Mouse (Mus musculus) hindbrain, embryonic 16.5 days (tissue): ENCODE data around the gene Sec13. TPM values are rescaled to one million over a fixed set of nuclear protein-coding genes. Genes with fewer than 3 reads are reported as not detected.
"Not testable (repeated sequence)": the region's sequence is repeated elsewhere in the genome, so short reads cannot be mapped to it uniquely, and the experiment has no call there.

ENCODE experiments used
- ATAC-seq: fragments of 200-750 bp; cut with Nextera tagmentation; 2 replicates; pipeline ENCODE4 v1.8.0; 2017; ENCODE audit warnings: moderate TSS enrichment, moderate library complexity
- H3K27ac ChIP-seq: fragments of 300-500 bp; sonication (generic); 2 replicates; pipeline ENCODE4 v1.5.1; 2014; ENCODE audit warnings: low read depth, mild to moderate bottlenecking, control low read depth, low read length, moderate library complexity
- H3K27me3 ChIP-seq: fragments of 300-500 bp; sonication (generic); replicated peaks from 2 replicates; pipeline ENCODE4 v1.6.1; 2014; ENCODE audit warnings: low read length; ENCODE audit not compliant: control insufficient read depth, insufficient read depth
- H3K36me3 ChIP-seq: fragments of 300-500 bp; sonication (generic); 2 replicates; pipeline ENCODE4 v1.6.1; 2014; ENCODE audit warnings: mild to moderate bottlenecking, low read length, moderate library complexity, mixed read lengths; ENCODE audit not compliant: control insufficient read depth, insufficient read depth
- H3K4me1 ChIP-seq: fragments of 300-500 bp; sonication (generic); 2 replicates; pipeline ENCODE4 v1.6.1; 2014; ENCODE audit warnings: low read depth, low read length; ENCODE audit not compliant: control insufficient read depth, insufficient read depth
- H3K4me2 ChIP-seq: fragments of 300-500 bp; sonication (generic); 2 replicates; pipeline ENCODE4 v1.6.1; 2014; ENCODE audit warnings: mild to moderate bottlenecking, low read length, control low read depth, moderate library complexity
- H3K4me3 ChIP-seq: fragments of 300-500 bp; sonication (generic); 2 replicates; pipeline ENCODE4 v1.5.1; 2014; ENCODE audit warnings: mild to moderate bottlenecking, low read length, control low read depth, moderate library complexity
- H3K9ac ChIP-seq: fragments of 300-500 bp; sonication (generic); 2 replicates; pipeline ENCODE4 v1.6.1; 2014; ENCODE audit warnings: low read depth, mild to moderate bottlenecking, control low read depth, low read length, moderate library complexity
- H3K9me3 ChIP-seq: fragments of 300-500 bp; sonication (generic); 2 replicates; pipeline ENCODE4 v1.6.1; 2014; ENCODE audit warnings: mild to moderate bottlenecking, low read length, moderate library complexity; ENCODE audit not compliant: control insufficient read depth
- WGBS: fragments of 180-500 bp; shearing (Covaris S2); extraction: QIAGEN DNeasy Blood & Tissue Kit; methylation state at CpG from one replicate; pipeline ENCODE4 v1.1.7; 2014; 5-methylcytosine and 5-hydroxymethylcytosine counted together
- polyA plus RNA-seq: library from polyadenylated mRNA; unstranded; fragments of >200 nt; fragmentation: Nextera tagmentation; extraction: Ambion mirVana; gene quantifications from 2 replicates; pipeline ENCODE4 v1.2.1, GENCODE M21; 2015

The Sec13 gene
- polyA plus RNA-seq, 1 experiment from 2014 or later, result 197 TPM

GRCm38 (mm10) chr6:113717541-113717940, 23.0 kb downstream of the Sec13 start:
- Histone ChIP-seq H3K9me3 (no peaks in the 10 kb centered on the region), H3K9ac (no peak overlapping the region), H3K27ac (no peak overlapping the region), H3K27me3 (no peaks in the 10 kb centered on the region), H3K4me1 (no peaks in the 10 kb centered on the region), H3K4me3 (no peak overlapping the region), H3K36me3 (peaks cover 30% of the 10 kb centered on the region), H3K4me2 (no peak overlapping the region)
- 94% methylated on average over 3 of the region's 3 CpGs for WGBS
- no peak for ATAC-seq

- no peaks in the 10 kb centered on the region for H3K27me3 ChIP-seq
- no peak overlapping the region for H3K4me2 ChIP-seq
- no peaks in the 10 kb centered on the region for H3K9me3 ChIP-seq
- H3K9ac ChIP-seq, result no peak overlapping the region
- ATAC-seq, result no peak
- no peaks in the 10 kb centered on the region for H3K4me1 ChIP-seq
- peaks cover 47% of the 10 kb centered on the region for H3K36me3 ChIP-seq
- no peak overlapping the region for H3K27ac ChIP-seq
- H3K4me3 ChIP-seq, result no peak overlapping the region
- WGBS, result 82% methylated on average over 1 of the region's 1 CpGs
Measured at GRCm38 (mm10) chr6:113714797-113715196, 25.7 kb downstream of the Sec13 start.

DNA sequence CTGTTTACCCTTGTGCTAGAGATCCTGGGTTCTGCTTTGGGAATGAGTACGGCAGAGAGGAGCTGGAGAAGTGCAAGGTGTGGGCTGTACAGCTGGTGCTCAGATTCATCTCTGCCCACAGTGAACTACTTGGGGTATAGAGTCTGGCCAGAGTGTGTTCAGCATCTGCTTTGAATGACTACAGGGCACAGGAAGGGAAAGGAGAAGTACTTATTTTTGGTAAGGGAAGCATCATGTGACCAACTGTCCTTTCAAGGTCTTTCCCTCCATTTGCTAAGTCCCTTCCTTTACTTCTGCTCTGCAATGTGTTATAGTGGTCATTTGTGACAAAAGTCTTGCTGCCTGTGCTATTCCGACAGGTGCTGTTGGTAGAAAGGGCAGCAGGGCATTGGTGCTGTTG, 26.3 kb downstream of the Sec13 start:
- WGBS, result 89% methylated on average over 2 of the region's 2 CpGs
- ATAC-seq, result no peak
- Histone ChIP-seq H3K27ac (no peak overlapping the region), H3K4me3 (no peak overlapping the region), H3K9ac (no peak overlapping the region), H3K9me3 (no peaks in the 10 kb centered on the region), H3K36me3 (peaks cover 52% of the 10 kb centered on the region), H3K27me3 (no peaks in the 10 kb centered on the region), H3K4me1 (no peaks in the 10 kb centered on the region), H3K4me2 (no peak overlapping the region)

DNA sequence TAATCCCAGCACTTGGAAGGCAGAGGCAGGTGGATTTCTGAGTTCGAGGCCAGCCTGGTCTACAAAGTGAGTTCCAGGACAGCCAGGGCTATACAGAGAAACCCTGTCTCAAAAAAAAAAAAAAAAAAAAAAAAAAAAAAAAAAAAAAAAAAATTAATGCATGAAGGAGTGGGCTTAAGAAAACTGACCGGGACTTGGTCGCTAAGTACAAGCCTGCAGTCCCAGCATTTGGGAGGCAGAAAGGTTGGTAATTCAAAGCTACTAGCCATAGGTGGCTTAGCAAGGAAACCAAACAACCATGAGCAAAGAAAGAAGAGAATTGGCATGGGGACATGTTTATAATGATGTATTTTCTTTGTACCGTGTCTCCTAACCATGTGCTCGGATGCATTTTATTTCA, 27.2 kb downstream of the Sec13 start:
- not testable (repeated sequence) for H3K4me3 ChIP-seq, H3K9ac ChIP-seq, H3K27ac ChIP-seq, H3K27me3 ChIP-seq, H3K9me3 ChIP-seq, H3K4me2 ChIP-seq, ATAC-seq, H3K4me1 ChIP-seq
- whole genome bisulfite sequencing, result 97% methylated on average over 5 of the region's 5 CpGs
- H3K36me3 ChIP-seq, result peaks cover 55% of the 10 kb centered on the region

DNA sequence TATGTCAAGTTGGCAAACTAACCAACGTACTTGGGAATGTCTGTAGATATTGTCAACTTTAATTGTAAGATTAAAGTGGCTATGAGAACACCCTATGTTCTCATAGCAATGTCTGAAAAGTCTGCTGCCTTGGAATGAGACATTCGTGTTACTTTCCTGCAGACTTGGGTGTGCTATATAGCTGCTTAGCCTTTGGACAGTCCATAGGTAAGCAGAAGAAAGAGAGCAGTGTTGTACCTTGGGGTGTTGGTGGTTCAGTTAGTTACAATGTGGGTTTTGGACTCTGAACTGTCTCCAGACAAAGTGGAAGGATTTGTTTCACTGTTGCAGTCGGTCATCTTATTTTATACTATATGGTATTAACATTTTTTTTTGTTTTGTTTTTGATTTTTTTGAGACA, 27.8 kb downstream of the Sec13 start:
- no peak overlapping the region for H3K4me3 ChIP-seq
- ATAC-seq, result no peak
- H3K4me1 ChIP-seq, result no peaks in the 10 kb centered on the region
- H3K36me3 ChIP-seq, result peaks cover 58% of the 10 kb centered on the region
- H3K4me2 ChIP-seq, result no peak overlapping the region
- H3K9me3 ChIP-seq, result no peaks in the 10 kb centered on the region
- H3K27me3 ChIP-seq, result no peaks in the 10 kb centered on the region
- no peak overlapping the region for H3K27ac ChIP-seq
- H3K9ac ChIP-seq, result no peak overlapping the region
- 93% methylated on average over 3 of the region's 3 CpGs for WGBS

DNA sequence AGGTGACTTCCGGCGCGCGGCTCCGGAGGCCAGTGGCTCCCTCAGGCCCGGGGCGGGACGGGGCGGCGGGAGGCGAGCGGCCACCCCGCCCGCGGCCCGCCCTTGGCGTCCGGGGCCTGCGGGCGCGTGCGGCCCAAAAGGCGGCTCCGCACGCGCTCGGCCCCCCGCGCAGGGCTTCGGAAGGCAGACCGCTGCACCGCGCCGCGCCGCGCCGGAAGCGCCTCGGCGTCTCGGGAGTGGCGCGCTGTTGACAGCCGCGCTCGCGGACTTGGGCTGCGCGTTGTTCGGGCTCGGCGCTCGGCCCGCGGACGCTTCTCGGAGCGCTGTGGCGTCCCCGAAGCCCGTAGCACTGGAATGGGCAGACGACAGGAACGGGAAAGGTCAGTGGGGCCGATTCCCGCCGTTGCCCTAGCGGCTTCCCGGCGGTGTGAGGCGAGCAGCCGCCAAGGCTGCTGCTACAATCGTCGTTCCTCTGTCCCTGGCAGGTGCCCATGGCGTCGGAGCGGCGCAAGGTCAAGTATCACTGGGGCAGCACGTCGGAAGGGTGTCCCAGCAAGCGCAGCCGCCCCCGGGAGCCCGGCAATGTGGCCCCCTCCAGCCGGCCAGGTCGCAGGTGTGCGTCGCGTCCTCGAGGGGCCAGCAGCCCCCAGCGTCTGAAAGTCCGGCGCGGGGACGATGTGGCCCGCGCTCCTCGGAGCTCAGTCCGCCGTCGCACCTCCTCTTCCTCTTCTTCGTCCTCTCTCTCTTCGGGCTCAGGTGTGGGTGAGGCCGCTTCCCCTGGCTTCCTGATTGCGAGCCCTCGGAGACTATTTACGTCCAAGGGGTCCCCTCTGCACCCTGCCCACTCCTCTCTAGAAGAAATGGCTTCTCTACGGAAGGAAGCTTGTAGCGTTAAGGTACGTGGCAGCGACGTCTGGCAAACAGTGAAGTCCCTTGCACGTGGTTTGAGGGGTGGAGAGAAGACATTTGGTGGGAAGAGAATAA, 43.0 kb downstream of the Sec13 start:
- Histone ChIP-seq H3K27me3 (no peaks in the 10 kb centered on the region), H3K9ac (peak overlapping the region; percentile 85), H3K9me3 (no peaks in the 10 kb centered on the region), H3K27ac (peak overlapping the region; percentile 90), H3K4me1 (peaks cover 12% of the 10 kb centered on the region), H3K36me3 (peaks cover 8% of the 10 kb centered on the region), H3K4me3 (peak overlapping the region; percentile 89), H3K4me2 (peak overlapping the region; percentile 83)
- under 1% methylated on average over 84 of the region's 113 CpGs for WGBS
- ATAC-seq, result peak; percentile 73

DNA sequence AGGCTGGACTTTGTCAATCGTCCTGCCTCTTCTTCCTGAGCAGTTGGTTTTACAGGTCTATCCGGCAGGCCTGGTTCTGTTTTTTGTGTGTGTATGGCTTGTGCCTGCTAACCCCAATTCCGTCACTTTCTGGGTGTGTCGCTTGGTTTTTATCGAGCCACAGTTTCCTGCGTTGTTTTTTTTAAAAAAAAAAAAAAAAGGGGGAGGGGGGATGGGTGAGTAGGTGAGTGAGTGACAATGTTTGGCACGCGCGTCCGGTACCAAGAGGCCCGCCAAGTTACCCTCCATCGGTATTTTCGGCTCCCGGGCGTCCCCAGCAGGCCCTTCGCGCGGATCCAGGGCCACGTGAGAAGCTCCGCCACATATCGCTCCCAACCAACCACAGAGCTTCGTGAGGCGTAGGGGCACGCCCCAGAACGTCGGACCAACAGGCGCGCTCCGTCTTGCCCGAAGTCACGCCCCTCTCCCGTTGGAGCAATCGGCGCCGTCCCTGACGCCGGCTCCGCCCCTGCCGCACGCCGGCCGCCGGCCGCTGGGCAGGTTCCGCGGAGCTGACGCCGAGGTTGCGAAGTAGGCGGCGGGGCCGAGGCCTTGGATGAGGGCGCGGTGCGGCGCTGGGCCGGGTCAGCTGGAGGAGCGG, 43.8 kb downstream of the Sec13 start, which contains the start of gene Tatdn2:
TSS of gene Tatdn2 (plus strand) at position 469 of the 640 bp plus-strand sequence.
- Histone ChIP-seq H3K4me2 (peak within 1 kb of the TSS; percentile 83), H3K4me1 (peaks cover 12% of the 10 kb centered on the region), H3K4me3 (peak within 1 kb of the TSS; percentile 89), H3K36me3 (0 out of 2 replicates have a peak, but pooled peaks cover 2% of the 10 kb centered on the region), H3K27ac (peak within 1 kb of the TSS; percentile 90), H3K9me3 (no peaks in the 10 kb centered on the region), H3K27me3 (no peaks in the 10 kb centered on the region), H3K9ac (peak within 1 kb of the TSS; percentile 85)
- WGBS, result 1% methylated on average over 58 of the region's 58 CpGs
- peak; percentile 100 for ATAC-seq

DNA sequence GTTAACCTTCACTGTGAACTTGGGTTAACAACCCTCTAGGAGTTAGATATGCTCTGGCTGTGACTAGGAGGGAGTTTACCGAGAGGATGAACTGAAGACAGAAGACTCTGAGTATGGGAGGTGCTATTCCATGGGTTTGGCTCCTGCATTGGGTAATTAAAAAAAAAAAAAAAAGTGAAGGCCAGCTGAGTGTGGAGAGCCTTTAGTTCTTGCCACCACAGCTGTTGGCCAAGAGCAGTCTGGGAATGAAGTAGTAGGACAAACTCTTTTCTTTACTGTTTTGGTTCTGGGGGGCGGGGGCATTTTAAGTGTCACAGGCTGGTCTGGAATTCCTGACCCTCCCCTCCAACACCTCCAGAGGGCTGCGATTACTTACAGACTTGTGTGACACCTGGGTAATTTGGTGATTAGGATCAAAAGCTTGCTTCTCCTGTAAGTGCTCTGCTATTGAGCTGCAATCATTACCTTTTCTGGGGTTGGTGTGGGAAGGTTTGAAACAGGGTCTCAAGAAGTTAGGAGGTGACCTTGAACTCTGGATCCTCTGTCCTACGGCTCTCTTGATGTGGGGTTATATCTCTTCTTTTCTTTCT, 44.7 kb downstream of the Sec13 start:
- Histone ChIP-seq H3K4me1 (peaks cover 12% of the 10 kb centered on the region), H3K9ac (no peak overlapping the region), H3K27ac (peak overlapping the region; percentile 48), H3K9me3 (no peaks in the 10 kb centered on the region), H3K27me3 (no peaks in the 10 kb centered on the region), H3K4me2 (peak overlapping the region; percentile 62), H3K36me3 (no peaks in the 10 kb centered on the region), H3K4me3 (peak overlapping the region; percentile 89; the same call in 1 of the 2 replicates)
- WGBS, result 87% methylated on average over 4 of the region's 4 CpGs
- no peak for ATAC-seq

GRCm38 (mm10) chr6:113695203-113695602, 45.3 kb downstream of the Sec13 start:
- H3K4me3 ChIP-seq, result no peak overlapping the region
- H3K27me3 ChIP-seq, result no peaks in the 10 kb centered on the region
- H3K4me1 ChIP-seq, result peaks cover 12% of the 10 kb centered on the region
- ATAC-seq, result no peak
- H3K36me3 ChIP-seq, result no peaks in the 10 kb centered on the region
- H3K9ac ChIP-seq, result no peak overlapping the region
- 50% methylated on average over 1 of the region's 1 CpGs for WGBS
- no peak overlapping the region for H3K27ac ChIP-seq
- H3K9me3 ChIP-seq, result no peaks in the 10 kb centered on the region
- no peak overlapping the region for H3K4me2 ChIP-seq
